Mouse (Mus musculus): ENCODE results near the gene Arid3b.

- no peak for TF ChIP-seq CTCF (IDR thresholded peaks at IDR 0.05)
- TF ChIP-seq EP300 (IDR thresholded peaks at IDR 0.05), result peak; percentile 63
Observed at GRCm38 (mm10) chr9:57829812-57830557, 6.6 kb downstream of the Arid3b start.

Data from lung, postnatal 0 days (tissue).